Mouse (Mus musculus): ENCODE measurements around the gene Gap43. TPM values are rescaled to one million over a fixed set of nuclear protein-coding genes. Genes with fewer than 3 reads are reported as not detected.
A peak's percentile ranks its signal among the peaks of the same experiment; 100 is the strongest.

Gap43 gene
- polyA plus RNA-seq (2015; fragmentation: Nextera tagmentation; extraction: Ambion mirVana) = 4.0 and 6.0 TPM in 2 replicates

GRCm38 (mm10) chr16:42340021-42340768 is at the start of gene Gap43:
Gene Gap43, minus strand, starts transcription at chr16:42340651.
- Histone ChIP-seq H3K4me2 (ENCODE audit: low read length) (peak within 1 kb of the TSS; percentile 47), H3K27ac (no peak within 1 kb of the TSS), H3K27me3 (ENCODE audit: insufficient read depth, low read length) (no peaks in the 10 kb centered on the region), H3K4me1 (replicated peaks; ENCODE audit: insufficient read depth, low read length) (0 out of 2 replicates have a peak, but pooled peaks cover 6% of the 10 kb centered on the region), H3K36me3 (ENCODE audit: insufficient read depth, low read length) (no peaks in the 10 kb centered on the region), H3K9ac (ENCODE audit: low read depth, low read length) (no peak within 1 kb of the TSS), H3K9me3 (replicated peaks; ENCODE audit: low read length) (no peaks in the 10 kb centered on the region), H3K4me3 (replicated peaks; ENCODE audit: low read depth, low read length) (peak within 1 kb of the TSS; percentile 27)
- peak; percentile 13 for DNase-seq (ENCODE audit: low spot score)
- no peak for ATAC-seq (replicated peaks; ENCODE audit: low FRiP score, low read depth)
- 1% methylated on average over 18 of the region's 18 CpGs for WGBS
- TF ChIP-seq CTCF (IDR thresholded peaks at IDR 0.05; ENCODE audit: low read depth) = no peak

GRCm38 (mm10) chr16:42381328-42381838 is 40.9 kb upstream of the Gap43 start:
- no peaks in the 10 kb centered on the region for H3K4me1 ChIP-seq (replicated peaks; ENCODE audit: insufficient read depth, low read length)
- no peak overlapping the region for H3K9ac ChIP-seq (ENCODE audit: low read depth, low read length)
- 45% methylated on average over 4 of the region's 4 CpGs for WGBS
- no peak for ATAC-seq (replicated peaks; ENCODE audit: low FRiP score, low read depth)
- H3K36me3 ChIP-seq (ENCODE audit: insufficient read depth, low read length) = no peaks in the 10 kb centered on the region
- no peaks in the 10 kb centered on the region for H3K9me3 ChIP-seq (replicated peaks; ENCODE audit: low read length)
- H3K4me2 ChIP-seq (ENCODE audit: low read length) = no peak overlapping the region
- H3K27me3 ChIP-seq (ENCODE audit: insufficient read depth, low read length) = no peaks in the 10 kb centered on the region
- no peak overlapping the region for H3K27ac ChIP-seq
- DNase-seq (ENCODE audit: low spot score) = no peak
- H3K4me3 ChIP-seq (replicated peaks; ENCODE audit: low read depth, low read length) = no peak overlapping the region
- TF ChIP-seq CTCF (IDR thresholded peaks at IDR 0.05; ENCODE audit: low read depth) = no peak

- H3K4me3 ChIP-seq (replicated peaks; ENCODE audit: low read depth, low read length) = no peak overlapping the region
- no peak for DNase-seq (ENCODE audit: low spot score)
- H3K36me3 ChIP-seq (ENCODE audit: insufficient read depth, low read length) = no peaks in the 10 kb centered on the region
- H3K9ac ChIP-seq (ENCODE audit: low read depth, low read length) = no peak overlapping the region
- no peak for ATAC-seq (replicated peaks; ENCODE audit: low FRiP score, low read depth)
- H3K27me3 ChIP-seq (ENCODE audit: insufficient read depth, low read length) = no peaks in the 10 kb centered on the region
- H3K4me1 ChIP-seq (replicated peaks; ENCODE audit: insufficient read depth, low read length) = no peaks in the 10 kb centered on the region
- H3K9me3 ChIP-seq (replicated peaks; ENCODE audit: low read length) = no peaks in the 10 kb centered on the region
- H3K4me2 ChIP-seq (ENCODE audit: low read length) = no peak overlapping the region
- H3K27ac ChIP-seq = no peak overlapping the region
- WGBS = 60% methylated on average over 3 of the region's 3 CpGs
- no peak for TF ChIP-seq CTCF (IDR thresholded peaks at IDR 0.05; ENCODE audit: low read depth)
Observed at GRCm38 (mm10) chr16:42380641-42381040, 40.2 kb upstream of the Gap43 start.

- H3K27ac ChIP-seq = no peak overlapping the region
- H3K9ac ChIP-seq (ENCODE audit: low read depth, low read length) = no peak overlapping the region
- H3K27me3 ChIP-seq (ENCODE audit: insufficient read depth, low read length) = no peaks in the 10 kb centered on the region
- no peak for ATAC-seq (replicated peaks; ENCODE audit: low FRiP score, low read depth)
- no peaks in the 10 kb centered on the region for H3K9me3 ChIP-seq (replicated peaks; ENCODE audit: low read length)
- H3K36me3 ChIP-seq (ENCODE audit: insufficient read depth, low read length) = no peaks in the 10 kb centered on the region
- no peak overlapping the region for H3K4me3 ChIP-seq (replicated peaks; ENCODE audit: low read depth, low read length)
- H3K4me2 ChIP-seq (ENCODE audit: low read length) = no peak overlapping the region
- peak; percentile 7 for DNase-seq (ENCODE audit: low spot score)
- 67% methylated on average over 6 of the region's 6 CpGs for WGBS
- TF ChIP-seq CTCF (IDR thresholded peaks at IDR 0.05; ENCODE audit: low read depth) = no peak
- H3K4me1 ChIP-seq (replicated peaks; ENCODE audit: insufficient read depth, low read length) = no peaks in the 10 kb centered on the region
Observed at GRCm38 (mm10) chr16:42370148-42370547, 29.7 kb upstream of the Gap43 start.

- no peak for ATAC-seq (replicated peaks; ENCODE audit: low FRiP score, low read depth)
- H3K36me3 ChIP-seq (ENCODE audit: insufficient read depth, low read length) = no peaks in the 10 kb centered on the region
- no peak for DNase-seq (ENCODE audit: low spot score)
- no peak for TF ChIP-seq CTCF (IDR thresholded peaks at IDR 0.05; ENCODE audit: low read depth)
- no peak overlapping the region for H3K27ac ChIP-seq
- WGBS = 83% methylated on average over 6 of the region's 6 CpGs
- H3K9me3 ChIP-seq (replicated peaks; ENCODE audit: low read length) = no peaks in the 10 kb centered on the region
- no peak overlapping the region for H3K9ac ChIP-seq (ENCODE audit: low read depth, low read length)
- H3K4me1 ChIP-seq (replicated peaks; ENCODE audit: insufficient read depth, low read length) = no peaks in the 10 kb centered on the region
- no peaks in the 10 kb centered on the region for H3K27me3 ChIP-seq (ENCODE audit: insufficient read depth, low read length)
- H3K4me3 ChIP-seq (replicated peaks; ENCODE audit: low read depth, low read length) = no peak overlapping the region
- no peak overlapping the region for H3K4me2 ChIP-seq (ENCODE audit: low read length)
Observed at GRCm38 (mm10) chr16:42369346-42369745, 28.9 kb upstream of the Gap43 start.

- Histone ChIP-seq H3K4me2 (ENCODE audit: low read length) (no peak overlapping the region), H3K27me3 (ENCODE audit: insufficient read depth, low read length) (no peaks in the 10 kb centered on the region), H3K27ac (no peak overlapping the region), H3K36me3 (ENCODE audit: insufficient read depth, low read length) (no peaks in the 10 kb centered on the region), H3K4me3 (replicated peaks; ENCODE audit: low read depth, low read length) (no peak overlapping the region), H3K4me1 (replicated peaks; ENCODE audit: insufficient read depth, low read length) (no peaks in the 10 kb centered on the region), H3K9me3 (replicated peaks; ENCODE audit: low read length) (no peaks in the 10 kb centered on the region), H3K9ac (ENCODE audit: low read depth, low read length) (no peak overlapping the region)
- no peak for TF ChIP-seq CTCF (IDR thresholded peaks at IDR 0.05; ENCODE audit: low read depth)
- ATAC-seq (replicated peaks; ENCODE audit: low FRiP score, low read depth) (no peak), DNase-seq (ENCODE audit: low spot score) (no peak)
- 88% methylated on average over 4 of the region's 4 CpGs for WGBS
Observed at GRCm38 (mm10) chr16:42360061-42360460, 19.6 kb upstream of the Gap43 start.

All from kidney, postnatal 0 days (tissue).